Mouse (Mus musculus) E14TG2a.4 (cell line): ENCODE data around the gene Shroom3.
"Not testable (repeated sequence)": the region's sequence is repeated elsewhere in the genome, so short reads cannot be mapped to it uniquely, and the experiment has no call there.

Experiments used
- H3K27me3 ChIP-seq: 2 replicates; pipeline ENCODE4 v1.6.1; 2014; ENCODE audit warnings: low read length, control low read depth; ENCODE audit not compliant: insufficient read depth
- H3K36me3 ChIP-seq: 2 replicates; pipeline ENCODE4 v1.6.1; 2014; ENCODE audit warnings: low read length, control low read depth; ENCODE audit not compliant: insufficient read depth
- H3K4me1 ChIP-seq: replicated peaks from 2 replicates; pipeline ENCODE4 v1.6.1; 2014; ENCODE audit warnings: low read depth, low read length, control low read depth
- H3K4me3 ChIP-seq: replicated peaks from 2 replicates; pipeline ENCODE4 v1.5.1; 2014; ENCODE audit warnings: mild to moderate bottlenecking, low read length
- H3K9me3 ChIP-seq: 2 replicates; pipeline ENCODE4 v1.6.1; 2014; ENCODE audit warnings: low read length, control low read depth
- CTCF ChIP-seq: conservative IDR thresholded peaks from 2 replicates; pipeline ENCODE4 v1.5.1; 2014; ENCODE audit warnings: low read length
- NANOG ChIP-seq: IDR thresholded peaks from 2 replicates; pipeline ENCODE4 v1.6.1; 2014; ENCODE audit warnings: borderline replicate concordance, low read length, mixed read lengths
- POU5F1 ChIP-seq: IDR thresholded peaks from 2 replicates; pipeline ENCODE4 v1.6.1; 2014; ENCODE audit warnings: low read length, borderline replicate concordance

Shroom3 gene

GRCm38 (mm10) chr5:92917755-92918154 lies 234.5 kb downstream of the Shroom3 start:
- Histone ChIP-seq H3K27me3 (no peaks in the 10 kb centered on the region), H3K9me3 (no peaks in the 10 kb centered on the region), H3K4me3 (peak overlapping the region; percentile 35), H3K36me3 (peaks cover 8% of the 10 kb centered on the region; the same call in 1 of the 2 replicates), H3K4me1 (peaks cover 76% of the 10 kb centered on the region)
- TF ChIP-seq NANOG (no peak), CTCF (no peak), POU5F1 (no peak)

- Histone ChIP-seq H3K9me3 (no peaks in the 10 kb centered on the region), H3K36me3 (peaks cover 8% of the 10 kb centered on the region; the same call in 1 of the 2 replicates), H3K4me1 (peaks cover 80% of the 10 kb centered on the region), H3K27me3 (no peaks in the 10 kb centered on the region), H3K4me3 (peak overlapping the region; percentile 35)
- TF ChIP-seq POU5F1 (no peak), CTCF (no peak), NANOG (no peak)
Observed at GRCm38 (mm10) chr5:92918170-92918569, 234.9 kb downstream of the Shroom3 start.

- Histone ChIP-seq H3K4me3 (peak overlapping the region; percentile 35), H3K4me1 (peaks cover 87% of the 10 kb centered on the region), H3K36me3 (peaks cover 11% of the 10 kb centered on the region), H3K9me3 (no peaks in the 10 kb centered on the region), H3K27me3 (no peaks in the 10 kb centered on the region)
- TF ChIP-seq NANOG (peak; percentile 35; the same call in 1 of the 2 replicates), CTCF (no peak)
Observed at GRCm38 (mm10) chr5:92918866-92919265, 235.6 kb downstream of the Shroom3 start.

GRCm38 (mm10) chr5:92919390-92919789 lies 236.2 kb downstream of the Shroom3 start:
- H3K4me1 ChIP-seq = peaks cover 91% of the 10 kb centered on the region
- H3K9me3 ChIP-seq = no peaks in the 10 kb centered on the region
- no peak for TF ChIP-seq CTCF
- no peak for TF ChIP-seq NANOG
- H3K4me3 ChIP-seq = peak overlapping the region; percentile 35
- H3K27me3 ChIP-seq = no peaks in the 10 kb centered on the region
- peaks cover 11% of the 10 kb centered on the region for H3K36me3 ChIP-seq

GRCm38 (mm10) chr5:92920984-92921383 lies 237.7 kb downstream of the Shroom3 start:
- H3K4me1 ChIP-seq = peaks cover 85% of the 10 kb centered on the region
- TF ChIP-seq POU5F1 (no peak), CTCF (no peak), NANOG (no peak)
- no peaks in the 10 kb centered on the region for H3K27me3 ChIP-seq
- H3K4me3 ChIP-seq = 0 out of 2 replicates have a peak overlapping the region, but pooled peaks have one; percentile 20
- no peaks in the 10 kb centered on the region for H3K9me3 ChIP-seq
- H3K36me3 ChIP-seq = peaks cover 11% of the 10 kb centered on the region

- Histone ChIP-seq H3K9me3 (no peaks in the 10 kb centered on the region), H3K27me3 (no peaks in the 10 kb centered on the region), H3K4me3 (no peak overlapping the region), H3K4me1 (peaks cover 87% of the 10 kb centered on the region), H3K36me3 (peaks cover 11% of the 10 kb centered on the region)
- peak; percentile 67 for TF ChIP-seq CTCF
- no peak for TF ChIP-seq POU5F1
- TF ChIP-seq NANOG = no peak
Observed at GRCm38 (mm10) chr5:92921728-92922127, 238.5 kb downstream of the Shroom3 start.

GRCm38 (mm10) chr5:92922981-92923380 lies 239.7 kb downstream of the Shroom3 start:
- not testable (repeated sequence) for H3K4me3 ChIP-seq, H3K9me3 ChIP-seq, H3K27me3 ChIP-seq
- Histone ChIP-seq H3K36me3 (peaks cover 14% of the 10 kb centered on the region), H3K4me1 (peaks cover 89% of the 10 kb centered on the region)

- Histone ChIP-seq H3K27me3 (no peaks in the 10 kb centered on the region), H3K4me3 (peak overlapping the region; percentile 69), H3K9me3 (no peaks in the 10 kb centered on the region), H3K36me3 (peaks cover 14% of the 10 kb centered on the region), H3K4me1 (peaks cover 75% of the 10 kb centered on the region)
- no peak for TF ChIP-seq NANOG
- TF ChIP-seq CTCF = no peak
- TF ChIP-seq POU5F1 = no peak
Observed at GRCm38 (mm10) chr5:92924851-92925477, 241.7 kb downstream of the Shroom3 start.

- H3K27me3 ChIP-seq = no peaks in the 10 kb centered on the region
- no peaks in the 10 kb centered on the region for H3K9me3 ChIP-seq
- peaks cover 17% of the 10 kb centered on the region; the same call in 1 of the 2 replicates for H3K36me3 ChIP-seq
- peak overlapping the region; percentile 54 for H3K4me3 ChIP-seq
- peaks cover 70% of the 10 kb centered on the region for H3K4me1 ChIP-seq
- no peak for TF ChIP-seq CTCF
- no peak for TF ChIP-seq NANOG
- no peak for TF ChIP-seq POU5F1
Observed at GRCm38 (mm10) chr5:92927667-92928066, 244.4 kb downstream of the Shroom3 start.
